Mouse (Mus musculus): ENCODE results near the gene Plekha8. TPM values are rescaled to one million over a fixed set of nuclear protein-coding genes. Genes with fewer than 3 reads are reported as not detected.

Plekha8 gene
- polyA plus RNA-seq, 1 experiment from 2014 or later: 6.4 TPM

GRCm38 (mm10) chr6:54563561-54563960 lies 31.4 kb upstream of the Plekha8 start:
- Histone ChIP-seq H3K27me3 (replicated peaks) (no peaks in the 10 kb centered on the region), H3K9me3 (no peaks in the 10 kb centered on the region), H3K4me1 (replicated peaks) (peaks cover 5% of the 10 kb centered on the region; the same call in 1 of the 2 replicates), H3K4me2 (replicated peaks) (no peak overlapping the region), H3K9ac (no peak overlapping the region), H3K4me3 (replicated peaks) (no peak overlapping the region), H3K27ac (no peak overlapping the region), H3K36me3 (no peaks in the 10 kb centered on the region)
- ATAC-seq: no peak
- 94% methylated on average over 4 of the region's 4 CpGs for WGBS

GRCm38 (mm10) chr6:54564506-54564991 lies 30.4 kb upstream of the Plekha8 start:
- Histone ChIP-seq H3K27me3 (replicated peaks) (no peaks in the 10 kb centered on the region), H3K9me3 (no peaks in the 10 kb centered on the region), H3K4me2 (replicated peaks) (no peak overlapping the region), H3K36me3 (no peaks in the 10 kb centered on the region), H3K9ac (no peak overlapping the region), H3K4me3 (replicated peaks) (no peak overlapping the region), H3K27ac (no peak overlapping the region), H3K4me1 (replicated peaks) (peaks cover 5% of the 10 kb centered on the region; the same call in 1 of the 2 replicates)
- no peak for ATAC-seq
- WGBS: 64% methylated on average over 9 of the region's 9 CpGs

- no peak for ATAC-seq
- Histone ChIP-seq H3K9me3 (no peaks in the 10 kb centered on the region), H3K4me1 (replicated peaks) (peaks cover 5% of the 10 kb centered on the region; the same call in 1 of the 2 replicates), H3K27me3 (replicated peaks) (no peaks in the 10 kb centered on the region), H3K4me3 (replicated peaks) (no peak overlapping the region), H3K36me3 (no peaks in the 10 kb centered on the region), H3K27ac (no peak overlapping the region), H3K4me2 (replicated peaks) (no peak overlapping the region; the same call in 1 of the 2 replicates), H3K9ac (no peak overlapping the region)
- WGBS: 47% methylated on average over 3 of the region's 3 CpGs
These were observed 29.9 kb upstream of the Plekha8 start for GRCm38 (mm10) chr6:54565012-54565411.

- H3K4me1 ChIP-seq (replicated peaks): peaks cover 5% of the 10 kb centered on the region; the same call in 1 of the 2 replicates
- H3K36me3 ChIP-seq: no peaks in the 10 kb centered on the region
- no peaks in the 10 kb centered on the region for H3K9me3 ChIP-seq
- H3K27ac ChIP-seq: 0 out of 2 replicates have a peak within 1 kb of the TSS, but pooled peaks have one; percentile 4
- H3K4me2 ChIP-seq (replicated peaks): peak within 1 kb of the TSS; percentile 94
- H3K27me3 ChIP-seq (replicated peaks): no peaks in the 10 kb centered on the region
- H3K9ac ChIP-seq: peak within 1 kb of the TSS; percentile 51
- H3K4me3 ChIP-seq (replicated peaks): peak within 1 kb of the TSS; percentile 56
- 1% methylated on average over 60 of the region's 60 CpGs for WGBS
- ATAC-seq: peak; percentile 91
These were observed 29.0 kb upstream of the Plekha8 start, which contains the start of gene Scrn1 for GRCm38 (mm10) chr6:54565665-54566545. TSS of gene Scrn1 (minus strand) at chr6:54566489.

- no peak overlapping the region for H3K27ac ChIP-seq
These were observed 28.4 kb upstream of the Plekha8 start for GRCm38 (mm10) chr6:54566546-54566919.

GRCm38 (mm10) chr6:54569776-54570175 lies 25.1 kb upstream of the Plekha8 start:
- H3K4me1 ChIP-seq (replicated peaks): peaks cover 5% of the 10 kb centered on the region; the same call in 1 of the 2 replicates
- H3K27me3 ChIP-seq (replicated peaks): no peaks in the 10 kb centered on the region
- H3K4me3 ChIP-seq (replicated peaks): no peak overlapping the region
- 24% methylated on average over 7 of the region's 7 CpGs for WGBS
- no peak overlapping the region for H3K27ac ChIP-seq
- ATAC-seq: no peak
- no peaks in the 10 kb centered on the region for H3K36me3 ChIP-seq
- H3K9ac ChIP-seq: no peak overlapping the region
- no peak overlapping the region for H3K4me2 ChIP-seq (replicated peaks)
- H3K9me3 ChIP-seq: no peaks in the 10 kb centered on the region

More at GRCm38 (mm10) chr6:54566546-54566919, 28.4 kb upstream of the Plekha8 start:
- 4% methylated on average over 6 of the region's 6 CpGs for WGBS
- Histone ChIP-seq H3K4me1 (replicated peaks) (peaks cover 5% of the 10 kb centered on the region; the same call in 1 of the 2 replicates), H3K4me3 (replicated peaks) (peak overlapping the region; percentile 56), H3K36me3 (no peaks in the 10 kb centered on the region), H3K9ac (peak overlapping the region; percentile 51; the same call in 1 of the 2 replicates), H3K4me2 (replicated peaks) (peak overlapping the region; percentile 94), H3K27me3 (replicated peaks) (no peaks in the 10 kb centered on the region), H3K9me3 (no peaks in the 10 kb centered on the region)
- ATAC-seq: peak; percentile 29

GRCm38 (mm10) chr6:54573218-54573955 lies 21.5 kb upstream of the Plekha8 start:
- H3K4me2 ChIP-seq (replicated peaks): 0 out of 2 replicates have a peak overlapping the region, but pooled peaks have one; percentile 26
- H3K4me3 ChIP-seq (replicated peaks): no peak overlapping the region
- WGBS: 14% methylated on average over 6 of the region's 6 CpGs
- H3K4me1 ChIP-seq (replicated peaks): no peaks in the 10 kb centered on the region
- H3K27me3 ChIP-seq (replicated peaks): no peaks in the 10 kb centered on the region
- H3K27ac ChIP-seq: no peak overlapping the region
- H3K9me3 ChIP-seq: no peaks in the 10 kb centered on the region
- H3K9ac ChIP-seq: no peak overlapping the region
- H3K36me3 ChIP-seq: no peaks in the 10 kb centered on the region
- peak; percentile 59 for ATAC-seq

GRCm38 (mm10) chr6:54586175-54586574 lies 8.7 kb upstream of the Plekha8 start:
- ATAC-seq: no peak
- Histone ChIP-seq H3K9ac (no peak overlapping the region), H3K27ac (no peak overlapping the region), H3K4me2 (replicated peaks) (no peak overlapping the region), H3K36me3 (0 out of 2 replicates have a peak, but pooled peaks cover 7% of the 10 kb centered on the region), H3K27me3 (replicated peaks) (no peaks in the 10 kb centered on the region), H3K4me3 (replicated peaks) (no peak overlapping the region), H3K4me1 (replicated peaks) (0 out of 2 replicates have a peak, but pooled peaks cover 2% of the 10 kb centered on the region), H3K9me3 (no peaks in the 10 kb centered on the region)
- 32% methylated on average over 2 of the region's 2 CpGs for WGBS

GRCm38 (mm10) chr6:54586911-54587310 lies 8.0 kb upstream of the Plekha8 start:
- H3K9me3 ChIP-seq: no peaks in the 10 kb centered on the region
- H3K36me3 ChIP-seq: 0 out of 2 replicates have a peak, but pooled peaks cover 7% of the 10 kb centered on the region
- WGBS: 83% methylated on average over 8 of the region's 8 CpGs
- no peak overlapping the region for H3K27ac ChIP-seq
- no peak overlapping the region for H3K9ac ChIP-seq
- no peak for ATAC-seq
- no peaks in the 10 kb centered on the region for H3K27me3 ChIP-seq (replicated peaks)
- H3K4me2 ChIP-seq (replicated peaks): no peak overlapping the region
- no peak overlapping the region for H3K4me3 ChIP-seq (replicated peaks)
- peaks cover 6% of the 10 kb centered on the region; the same call in 1 of the 2 replicates for H3K4me1 ChIP-seq (replicated peaks)

- no peaks in the 10 kb centered on the region for H3K27me3 ChIP-seq (replicated peaks)
- H3K9me3 ChIP-seq: no peaks in the 10 kb centered on the region
- no peak for ATAC-seq
- peaks cover 7% of the 10 kb centered on the region; the same call in 1 of the 2 replicates for H3K4me1 ChIP-seq (replicated peaks)
- no peak overlapping the region for H3K9ac ChIP-seq
- no peak overlapping the region for H3K4me3 ChIP-seq (replicated peaks)
- no peak overlapping the region for H3K4me2 ChIP-seq (replicated peaks)
- H3K27ac ChIP-seq: no peak overlapping the region
- 70% methylated on average over 4 of the region's 4 CpGs for WGBS
- 0 out of 2 replicates have a peak, but pooled peaks cover 7% of the 10 kb centered on the region for H3K36me3 ChIP-seq
These were observed 7.2 kb upstream of the Plekha8 start for GRCm38 (mm10) chr6:54587683-54588082.

- 70% methylated on average over 1 of the region's 1 CpGs for WGBS
- H3K9me3 ChIP-seq: no peaks in the 10 kb centered on the region
- 0 out of 2 replicates have a peak, but pooled peaks cover 7% of the 10 kb centered on the region for H3K36me3 ChIP-seq
- no peaks in the 10 kb centered on the region for H3K27me3 ChIP-seq (replicated peaks)
- no peak for ATAC-seq
- H3K9ac ChIP-seq: no peak overlapping the region
- H3K4me3 ChIP-seq (replicated peaks): no peak overlapping the region
- no peak overlapping the region for H3K4me2 ChIP-seq (replicated peaks)
- peaks cover 7% of the 10 kb centered on the region; the same call in 1 of the 2 replicates for H3K4me1 ChIP-seq (replicated peaks)
- H3K27ac ChIP-seq: no peak overlapping the region
These were observed 6.7 kb upstream of the Plekha8 start for GRCm38 (mm10) chr6:54588212-54588611.

GRCm38 (mm10) chr6:54590691-54591090 lies 4.2 kb upstream of the Plekha8 start:
- no peak overlapping the region for H3K4me3 ChIP-seq (replicated peaks)
- no peaks in the 10 kb centered on the region for H3K9me3 ChIP-seq
- 97% methylated on average over 2 of the region's 2 CpGs for WGBS
- H3K9ac ChIP-seq: no peak overlapping the region
- H3K27me3 ChIP-seq (replicated peaks): no peaks in the 10 kb centered on the region
- H3K36me3 ChIP-seq: no peaks in the 10 kb centered on the region
- H3K27ac ChIP-seq: no peak overlapping the region
- H3K4me1 ChIP-seq (replicated peaks): peaks cover 11% of the 10 kb centered on the region
- 0 out of 2 replicates have a peak overlapping the region, but pooled peaks have one; percentile 50 for H3K4me2 ChIP-seq (replicated peaks)
- ATAC-seq: no peak

Data from intestine, embryonic 15.5 days (tissue).